Mouse (Mus musculus) E14TG2a.4 (cell line): ENCODE results near the gene Wrap53.

Experiments used
- H3K27me3 ChIP-seq: 2 replicates; pipeline ENCODE4 v1.6.1; 2014; ENCODE audit warnings: low read length, control low read depth; ENCODE audit not compliant: insufficient read depth
- H3K36me3 ChIP-seq: 2 replicates; pipeline ENCODE4 v1.6.1; 2014; ENCODE audit warnings: low read length, control low read depth; ENCODE audit not compliant: insufficient read depth
- H3K4me1 ChIP-seq: replicated peaks from 2 replicates; pipeline ENCODE4 v1.6.1; 2014; ENCODE audit warnings: low read depth, low read length, control low read depth
- H3K4me3 ChIP-seq: replicated peaks from 2 replicates; pipeline ENCODE4 v1.5.1; 2014; ENCODE audit warnings: mild to moderate bottlenecking, low read length
- H3K9me3 ChIP-seq: 2 replicates; pipeline ENCODE4 v1.6.1; 2014; ENCODE audit warnings: low read length, control low read depth
- CTCF ChIP-seq: conservative IDR thresholded peaks from 2 replicates; pipeline ENCODE4 v1.5.1; 2014; ENCODE audit warnings: low read length
- NANOG ChIP-seq: IDR thresholded peaks from 2 replicates; pipeline ENCODE4 v1.6.1; 2014; ENCODE audit warnings: borderline replicate concordance, low read length, mixed read lengths
- POU5F1 ChIP-seq: IDR thresholded peaks from 2 replicates; pipeline ENCODE4 v1.6.1; 2014; ENCODE audit warnings: low read length, borderline replicate concordance

Wrap53 gene

GRCm38 (mm10) chr11:69582230-69582805 lies 2.3 kb upstream of the Wrap53 start:
- Histone ChIP-seq H3K36me3 (peaks cover 60% of the 10 kb centered on the region), H3K4me1 (peaks cover 71% of the 10 kb centered on the region), H3K9me3 (no peaks in the 10 kb centered on the region), H3K27me3 (no peaks in the 10 kb centered on the region), H3K4me3 (peak overlapping the region; percentile 98)
- TF ChIP-seq NANOG (no peak), CTCF (no peak)

GRCm38 (mm10) chr11:69581814-69582213 lies 1.8 kb upstream of the Wrap53 start:
- peaks cover 71% of the 10 kb centered on the region for H3K4me1 ChIP-seq
- TF ChIP-seq NANOG (peak; percentile 89), CTCF (no peak), POU5F1 (peak; percentile 92)
- H3K4me3 ChIP-seq = peak overlapping the region; percentile 98
- no peaks in the 10 kb centered on the region for H3K9me3 ChIP-seq
- peaks cover 60% of the 10 kb centered on the region for H3K36me3 ChIP-seq
- H3K27me3 ChIP-seq = no peaks in the 10 kb centered on the region

GRCm38 (mm10) chr11:69581147-69581688 lies 1.2 kb upstream of the Wrap53 start:
- Histone ChIP-seq H3K36me3 (peaks cover 60% of the 10 kb centered on the region), H3K4me3 (peak overlapping the region; percentile 98), H3K9me3 (no peaks in the 10 kb centered on the region), H3K27me3 (no peaks in the 10 kb centered on the region), H3K4me1 (peaks cover 71% of the 10 kb centered on the region)
- TF ChIP-seq NANOG (no peak), CTCF (no peak), POU5F1 (no peak)

GRCm38 (mm10) chr11:69580572-69581146 lies 604 bp upstream of the Wrap53 start:
- peaks cover 60% of the 10 kb centered on the region for H3K36me3 ChIP-seq
- peak overlapping the region; percentile 98 for H3K4me3 ChIP-seq
- no peaks in the 10 kb centered on the region for H3K27me3 ChIP-seq
- no peak for TF ChIP-seq CTCF
- no peak for TF ChIP-seq POU5F1
- TF ChIP-seq NANOG = no peak
- H3K9me3 ChIP-seq = no peaks in the 10 kb centered on the region
- H3K4me1 ChIP-seq = peaks cover 71% of the 10 kb centered on the region

GRCm38 (mm10) chr11:69579128-69580017 lies 682 bp downstream of the Wrap53 start:
- TF ChIP-seq NANOG (no peak), CTCF (peak; percentile 99)

GRCm38 (mm10) chr11:69578301-69578700 lies 1.8 kb downstream of the Wrap53 start:
- peaks cover 60% of the 10 kb centered on the region for H3K36me3 ChIP-seq
- H3K9me3 ChIP-seq = no peaks in the 10 kb centered on the region
- no peaks in the 10 kb centered on the region for H3K27me3 ChIP-seq
- TF ChIP-seq NANOG (no peak), CTCF (no peak), POU5F1 (no peak)
- H3K4me3 ChIP-seq = peak overlapping the region; percentile 99
- peaks cover 69% of the 10 kb centered on the region for H3K4me1 ChIP-seq

More at GRCm38 (mm10) chr11:69579128-69580017, 682 bp downstream of the Wrap53 start:
- Histone ChIP-seq H3K27me3 (no peaks in the 10 kb centered on the region), H3K4me3 (peak overlapping the region; percentile 99), H3K36me3 (peaks cover 60% of the 10 kb centered on the region), H3K9me3 (no peaks in the 10 kb centered on the region), H3K4me1 (peaks cover 71% of the 10 kb centered on the region)

GRCm38 (mm10) chr11:69576307-69576706 lies 3.7 kb downstream of the Wrap53 start:
- TF ChIP-seq CTCF (no peak), NANOG (no peak), POU5F1 (no peak)
- H3K27me3 ChIP-seq = no peaks in the 10 kb centered on the region
- peaks cover 68% of the 10 kb centered on the region for H3K36me3 ChIP-seq
- no peaks in the 10 kb centered on the region for H3K9me3 ChIP-seq
- H3K4me1 ChIP-seq = peaks cover 77% of the 10 kb centered on the region
- no peak overlapping the region for H3K4me3 ChIP-seq

GRCm38 (mm10) chr11:69575220-69575619 lies 4.8 kb downstream of the Wrap53 start:
- peak; percentile 55 for TF ChIP-seq CTCF
- TF ChIP-seq POU5F1 = no peak

More at GRCm38 (mm10) chr11:69575220-69575619, 4.8 kb downstream of the Wrap53 start:
- H3K4me1 ChIP-seq = peaks cover 87% of the 10 kb centered on the region
- H3K9me3 ChIP-seq = no peaks in the 10 kb centered on the region
- H3K27me3 ChIP-seq = no peaks in the 10 kb centered on the region
- H3K4me3 ChIP-seq = no peak overlapping the region
- peaks cover 79% of the 10 kb centered on the region for H3K36me3 ChIP-seq
